Mouse (Mus musculus): ENCODE data around the gene Slc25a51. TPM values are rescaled to one million over a fixed set of nuclear protein-coding genes. Genes with fewer than 3 reads are reported as not detected.
"Not testable (repeated sequence)": the region's sequence is repeated elsewhere in the genome, so short reads cannot be mapped to it uniquely, and the experiment has no call there.

The Slc25a51 gene
- total RNA-seq, 2 experiments from 2014 or later = 100 to 105 TPM

GRCm38 (mm10) chr4:45406397-45406796, 2.2 kb downstream of the Slc25a51 start:
- no peak for DNase-seq (ENCODE audit: extremely low spot score in 1 of 2, low spot score in 2 of 2)
- intact Hi-C loops (cut with DNase I) = no loop called here

GRCm38 (mm10) chr4:45405315-45405714, 3.3 kb downstream of the Slc25a51 start:
- DNase-seq (ENCODE audit: extremely low spot score in 1 of 2, low spot score in 2 of 2) = no peak
- intact Hi-C loops (cut with DNase I) = no loop called here

GRCm38 (mm10) chr4:45404086-45404485, 4.5 kb downstream of the Slc25a51 start:
- DNase-seq (ENCODE audit: extremely low spot score in 1 of 2, low spot score in 2 of 2) = no peak
- intact Hi-C loops (cut with DNase I) = no loop called here

- intact Hi-C loops (cut with DNase I) = no loop called here
- no peak for DNase-seq (ENCODE audit: extremely low spot score in 1 of 2, low spot score in 2 of 2)
Observed at GRCm38 (mm10) chr4:45403499-45403878, 5.1 kb downstream of the Slc25a51 start.

- no peak for DNase-seq (ENCODE audit: extremely low spot score in 1 of 2, low spot score in 2 of 2)
- intact Hi-C loops (cut with DNase I) = no loop called here
Observed at GRCm38 (mm10) chr4:45402878-45403498, 5.6 kb downstream of the Slc25a51 start.

GRCm38 (mm10) chr4:45402281-45402680, 6.3 kb downstream of the Slc25a51 start:
- intact Hi-C loops (cut with DNase I) = no loop called here
- DNase-seq (ENCODE audit: extremely low spot score in 1 of 2, low spot score in 2 of 2) = no peak

- intact Hi-C loops (cut with DNase I) = no loop called here
- no peak for DNase-seq (ENCODE audit: extremely low spot score in 1 of 2, low spot score in 2 of 2)
Observed at GRCm38 (mm10) chr4:45399421-45400210, 8.9 kb downstream of the Slc25a51 start.

- DNase-seq (ENCODE audit: extremely low spot score in 1 of 2, low spot score in 2 of 2); intact Hi-C loops (cut with DNase I): not testable (repeated sequence)
Observed at GRCm38 (mm10) chr4:45398315-45398714, 10.3 kb downstream of the Slc25a51 start.

GRCm38 (mm10) chr4:45396211-45396610, 12.4 kb downstream of the Slc25a51 start:
- intact Hi-C loops (cut with DNase I) = not testable (repeated sequence)

GRCm38 (mm10) chr4:45393658-45394057, 14.9 kb downstream of the Slc25a51 start:
- no peak for DNase-seq (ENCODE audit: extremely low spot score in 1 of 2, low spot score in 2 of 2)
- intact Hi-C loops (cut with DNase I) = no loop called here

More at GRCm38 (mm10) chr4:45396211-45396610, 12.4 kb downstream of the Slc25a51 start:
- not testable (repeated sequence) for DNase-seq (ENCODE audit: extremely low spot score in 1 of 2, low spot score in 2 of 2)

GRCm38 (mm10) chr4:45392994-45393393, 15.6 kb downstream of the Slc25a51 start:
- intact Hi-C loops (cut with DNase I) = no loop called here
- DNase-seq (ENCODE audit: extremely low spot score in 1 of 2, low spot score in 2 of 2) = no peak

- no peak for DNase-seq (ENCODE audit: extremely low spot score in 1 of 2, low spot score in 2 of 2)
- intact Hi-C loops (cut with DNase I) = no loop called here
Observed at GRCm38 (mm10) chr4:45392572-45392971, 16.0 kb downstream of the Slc25a51 start.

- no peak for DNase-seq (ENCODE audit: extremely low spot score in 1 of 2, low spot score in 2 of 2)
- intact Hi-C loops (cut with DNase I) = no loop called here
Observed at GRCm38 (mm10) chr4:45392099-45392498, 16.5 kb downstream of the Slc25a51 start.

GRCm38 (mm10) chr4:45387296-45387695, 21.3 kb downstream of the Slc25a51 start:
- intact Hi-C loops (cut with DNase I); DNase-seq (ENCODE audit: extremely low spot score in 1 of 2, low spot score in 2 of 2): not testable (repeated sequence)

GRCm38 (mm10) chr4:45382133-45382532, 26.4 kb downstream of the Slc25a51 start:
- DNase-seq (ENCODE audit: extremely low spot score in 1 of 2, low spot score in 2 of 2); intact Hi-C loops (cut with DNase I): not testable (repeated sequence)

- DNase-seq (ENCODE audit: extremely low spot score in 1 of 2, low spot score in 2 of 2); intact Hi-C loops (cut with DNase I): not testable (repeated sequence)
Observed at GRCm38 (mm10) chr4:45380903-45381580, 27.5 kb downstream of the Slc25a51 start.

- no peak for DNase-seq (ENCODE audit: extremely low spot score in 1 of 2, low spot score in 2 of 2)
- intact Hi-C loops (cut with DNase I) = no loop called here
Observed at GRCm38 (mm10) chr4:45376573-45376972, 32.0 kb downstream of the Slc25a51 start.

- intact Hi-C loops (cut with DNase I) = no loop called here
- no peak for DNase-seq (ENCODE audit: extremely low spot score in 1 of 2, low spot score in 2 of 2)
Observed at GRCm38 (mm10) chr4:45374879-45375278, 33.7 kb downstream of the Slc25a51 start.

GRCm38 (mm10) chr4:45371261-45371660, 37.3 kb downstream of the Slc25a51 start:
- no peak for DNase-seq (ENCODE audit: extremely low spot score in 1 of 2, low spot score in 2 of 2)
- intact Hi-C loops (cut with DNase I) = no loop called here

GRCm38 (mm10) chr4:45356653-45357052, 51.9 kb downstream of the Slc25a51 start:
- no peak for DNase-seq (ENCODE audit: extremely low spot score in 1 of 2, low spot score in 2 of 2)
- intact Hi-C loops (cut with DNase I) = no loop called here
